ENCODE assay signal across 8 mouse cellular contexts in the genomic region with DNA sequence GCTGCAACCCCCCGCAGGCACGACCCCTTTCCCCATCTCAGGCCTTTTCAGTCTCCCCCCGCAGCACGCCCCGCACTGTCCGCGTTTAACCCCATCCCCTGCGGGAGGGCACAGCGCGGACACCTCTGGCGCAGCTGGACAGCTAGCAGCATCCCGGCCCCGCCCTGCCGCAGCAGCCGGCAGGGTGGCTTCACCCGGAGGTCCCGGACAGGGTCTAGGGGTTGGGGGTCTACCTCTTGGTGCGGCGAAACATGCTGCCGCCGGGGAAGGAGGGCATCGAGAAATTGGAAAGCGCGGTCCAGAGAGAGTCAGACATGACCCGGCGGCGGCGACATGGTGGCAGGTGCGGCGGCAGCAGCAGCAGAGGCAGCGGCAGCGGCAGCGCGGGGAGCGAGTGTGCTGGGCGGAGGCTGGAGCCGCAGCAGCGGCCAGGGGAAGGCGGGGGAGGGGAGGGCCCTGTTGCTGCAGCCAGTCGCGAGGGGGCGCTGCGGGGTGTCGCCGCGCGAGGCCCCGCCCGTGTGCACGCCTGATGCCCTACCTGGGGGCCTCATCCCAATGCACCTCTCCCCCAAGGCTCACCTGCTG. TPM values are rescaled to one million over a fixed set of nuclear protein-coding genes. Genes with fewer than 3 reads are reported as not detected.
DNase-seq lines count a peak whose midpoint lies in the region; ATAC-seq and TF ChIP-seq lines count a peak whose summit lies in the region.

A gene (minus strand): TSS at position 398 of the 585 bp plus-strand sequence.

- under 1% methylated on average over 47 of the region's 50 CpGs for WGBS in embryonic facial prominence, embryonic 13.5 days
- under 1% methylated on average over 46 of the region's 50 CpGs for WGBS in lung, embryonic 16.5 days

- TF ChIP-seq EP300 in ES-Bruce4 (IDR thresholded peaks at IDR 0.05; ENCODE audit: insufficient read depth, low read depth, low read length) = no peak

- peak within 1 kb of the TSS; percentile 81 for H3K4me2 ChIP-seq in embryonic facial prominence, embryonic 13.5 days
- H3K4me2 ChIP-seq in lung, embryonic 16.5 days (ENCODE audit: low read depth, low read length) = peak within 1 kb of the TSS; percentile 66

- intact Hi-C loops in heart, postnatal 14 days (cut with DNase I) = no loop called here

- peak; percentile 86 for DNase-seq in adrenal gland, postnatal 14 days
- peak; percentile 69 to 74 for DNase-seq in heart, postnatal 14 days
- peak in 1 of 2 experiments; percentile 58 for DNase-seq in layer of hippocampus, adult 8-10 months (ENCODE audit: low spot score in 2 of 2)
- DNase-seq in retina, embryonic 14.5 days (ENCODE audit: low spot score) = peak; percentile 86
- no peak for DNase-seq in adipocyte (ENCODE audit: low spot score)

- H3K27ac ChIP-seq in ES-Bruce4 (ENCODE audit: insufficient read depth, low read length) = no peak within 1 kb of the TSS
- no peak within 1 kb of the TSS for H3K27ac ChIP-seq in embryonic facial prominence, embryonic 13.5 days
- no peak within 1 kb of the TSS for H3K27ac ChIP-seq in lung, embryonic 16.5 days (ENCODE audit: low read length)

- peak within 1 kb of the TSS; percentile 87 for H3K4me3 ChIP-seq in ES-Bruce4 (ENCODE audit: low read depth, low read length)
- peak within 1 kb of the TSS; percentile 45 for H3K4me3 ChIP-seq in embryonic facial prominence, embryonic 13.5 days
- H3K4me3 ChIP-seq in lung, embryonic 16.5 days (ENCODE audit: low read length) = peak within 1 kb of the TSS; percentile 41

- ATAC-seq in embryonic facial prominence, embryonic 13.5 days (ENCODE audit: insufficient number of reproducible peaks, insufficient read depth, low FRiP score, low TSS enrichment, low read depth) = no peak
- ATAC-seq in lung, embryonic 16.5 days (ENCODE audit: low read depth) = peak; percentile 51; the same call in 1 of the 2 replicates

- TF ChIP-seq POLR2A in ES-Bruce4 (IDR thresholded peaks at IDR 0.05; ENCODE audit: insufficient read depth, low read length) = no peak

- TF ChIP-seq CTCF in ES-Bruce4 (IDR thresholded peaks at IDR 0.05; ENCODE audit: low read depth, low read length) = peak; percentile 72

- H3K36me3 ChIP-seq in ES-Bruce4 (ENCODE audit: control insufficient read depth, insufficient read depth, low read length, poor library complexity, severe bottlenecking) = no peaks in the 10 kb centered on the region
- no peaks in the 10 kb centered on the region for H3K36me3 ChIP-seq in embryonic facial prominence, embryonic 13.5 days
- no peaks in the 10 kb centered on the region for H3K36me3 ChIP-seq in lung, embryonic 16.5 days (ENCODE audit: control insufficient read depth, insufficient read depth, low read length)

- H3K4me1 ChIP-seq in ES-Bruce4 (ENCODE audit: control insufficient read depth, insufficient read depth, low read length) = no peaks in the 10 kb centered on the region
- peaks cover 17% of the 10 kb centered on the region for H3K4me1 ChIP-seq in embryonic facial prominence, embryonic 13.5 days
- H3K4me1 ChIP-seq in lung, embryonic 16.5 days (replicated peaks; ENCODE audit: control insufficient read depth, insufficient read depth, low read length) = peaks cover 4% of the 10 kb centered on the region

- no peaks in the 10 kb centered on the region for H3K9me3 ChIP-seq in ES-Bruce4 (replicated peaks; ENCODE audit: control insufficient read depth, insufficient read depth, low read length, poor library complexity, severe bottlenecking)
- no peaks in the 10 kb centered on the region for H3K9me3 ChIP-seq in embryonic facial prominence, embryonic 13.5 days
- H3K9me3 ChIP-seq in lung, embryonic 16.5 days (ENCODE audit: control insufficient read depth, low read length) = no peaks in the 10 kb centered on the region

- peak within 1 kb of the TSS; percentile 45 for H3K9ac ChIP-seq in ES-Bruce4 (ENCODE audit: low read depth, poor library complexity, severe bottlenecking)
- H3K9ac ChIP-seq in embryonic facial prominence, embryonic 13.5 days = peak within 1 kb of the TSS; percentile 49; the same call in 1 of the 2 replicates
- H3K9ac ChIP-seq in lung, embryonic 16.5 days (ENCODE audit: low read length) = peak within 1 kb of the TSS; percentile 1; the same call in 1 of the 2 replicates

- no peaks in the 10 kb centered on the region; the same call in 1 of the 2 replicates for H3K27me3 ChIP-seq in ES-Bruce4 (ENCODE audit: control insufficient read depth, insufficient read depth, low read length, poor library complexity, severe bottlenecking)
- peaks cover 90% of the 10 kb centered on the region for H3K27me3 ChIP-seq in embryonic facial prominence, embryonic 13.5 days
- peaks cover 52% of the 10 kb centered on the region for H3K27me3 ChIP-seq in lung, embryonic 16.5 days (ENCODE audit: control insufficient read depth, insufficient read depth, low read depth, low read length)

RNA-seq across cellular contexts. Expression of the gene that starts here (rescaled TPM):
- 0.73 and 1.5 TPM in 2 replicates for polyA plus RNA-seq in ES-Bruce4 (2011; ENCODE audit: insufficient read depth, insufficient read length, low read depth, missing spikeins)
- total RNA-seq in adrenal gland, postnatal 14 days (2021) = 1.2 and 3.1 TPM in 2 replicates
- 1.4 and 1.6 TPM in 2 replicates for polyA plus RNA-seq in embryonic facial prominence, embryonic 13.5 days (2015; fragmentation: Nextera tagmentation; extraction: Ambion mirVana)
- not detected for total RNA-seq in heart, postnatal 14 days (2021)
- 10 to 100 TPM; 77.3 to 83.2 (median 80.8) TPM for total RNA-seq in layer of hippocampus, adult 8-10 months (2022)
- 0.64 and 0.72 TPM in 2 replicates for polyA plus RNA-seq in lung, embryonic 16.5 days (2015; fragmentation: Nextera tagmentation; extraction: Ambion mirVana)

Comparison
In these comparisons a context has a peak if more than half of its experiments do, and no peak if none do; other contexts are left out.
1. RNA of the gene that starts here (total RNA-seq): 77.3 to 83.2 TPM in layer of hippocampus, adult 8-10 months; 1.2 to 3.1 TPM in adrenal gland, postnatal 14 days and not detected in heart, postnatal 14 days; every median in the first group is over 10 times any median in the second.
2. Peak in DNase-seq in heart, postnatal 14 days; RNA of the gene not detected or under 1 TPM.
3. Peak in ATAC-seq, H3K4me3 ChIP-seq, H3K9ac ChIP-seq and H3K4me2 ChIP-seq in lung, embryonic 16.5 days; RNA of the gene not detected or under 1 TPM.
4. Peak in every context shown above with its lines, with median percentiles within 50 percentile points of each other: H3K4me3 ChIP-seq and H3K9ac ChIP-seq.